Mouse (Mus musculus): ENCODE measurements around the gene Syt13.

GRCm38 (mm10) chr2:92915659-92916631, 1.0 kb downstream of the Syt13 start:
- TF ChIP-seq POLR2A (IDR thresholded peaks at IDR 0.05; ENCODE audit: insufficient read depth, low read depth, low read length): no peak
- TF ChIP-seq CTCF (IDR thresholded peaks at IDR 0.05): no peak
- no peak for TF ChIP-seq EP300 (IDR thresholded peaks at IDR 0.05; ENCODE audit: insufficient read depth, low read depth, low read length)

All from heart, adult 2 months (tissue).